Mouse (Mus musculus) forebrain, embryonic 16.5 days (tissue): ENCODE data around the gene Hist1h4c. TPM values are rescaled to one million over a fixed set of nuclear protein-coding genes. Genes with fewer than 3 reads are reported as not detected.
"Not testable (repeated sequence)": the region's sequence is repeated elsewhere in the genome, so short reads cannot be mapped to it uniquely, and the experiment has no call there.

Experiments
- ATAC-seq: fragments of 200-750 bp; cut with Nextera tagmentation; 2 replicates; pipeline ENCODE4 v1.8.0; 2017; ENCODE audit warnings: mild to moderate bottlenecking, moderate library complexity
- H3K27ac ChIP-seq: fragments of 300-500 bp; sonication (generic); 2 replicates; pipeline ENCODE4 v1.5.1; 2014; ENCODE audit warnings: low read length, control low read depth
- H3K27me3 ChIP-seq: fragments of 300-500 bp; sonication (generic); replicated peaks from 2 replicates; pipeline ENCODE4 v1.6.1; 2014; ENCODE audit warnings: low read length; ENCODE audit not compliant: control insufficient read depth, insufficient read depth
- H3K36me3 ChIP-seq: fragments of 300-500 bp; sonication (generic); 2 replicates; pipeline ENCODE4 v1.6.1; 2014; ENCODE audit not compliant: control insufficient read depth, insufficient read depth
- H3K4me1 ChIP-seq: fragments of 300-500 bp; sonication (generic); replicated peaks from 2 replicates; pipeline ENCODE4 v1.6.1; 2014; ENCODE audit warnings: low read length; ENCODE audit not compliant: control insufficient read depth, insufficient read depth
- H3K4me2 ChIP-seq: fragments of 300-500 bp; sonication (generic); 2 replicates; pipeline ENCODE4 v1.6.1; 2014; ENCODE audit warnings: mild to moderate bottlenecking, low read length, control low read depth
- H3K4me3 ChIP-seq: fragments of 300-500 bp; sonication (generic); replicated peaks from 2 replicates; pipeline ENCODE4 v1.5.1; 2014; ENCODE audit warnings: mild to moderate bottlenecking, low read length, control low read depth
- H3K9ac ChIP-seq: fragments of 300-500 bp; sonication (generic); replicated peaks from 2 replicates; pipeline ENCODE4 v1.6.1; 2014; ENCODE audit warnings: low read depth, low read length, control low read depth
- H3K9me3 ChIP-seq: fragments of 300-500 bp; sonication (generic); 2 replicates; pipeline ENCODE4 v1.6.1; 2016; ENCODE audit warnings: low read length; ENCODE audit not compliant: control insufficient read depth
- WGBS: fragments of 180-500 bp; shearing (Covaris S2); extraction: QIAGEN DNeasy Blood & Tissue Kit; methylation state at CpG from one replicate; pipeline ENCODE4 v1.1.7; 2014; 5-methylcytosine and 5-hydroxymethylcytosine counted together
- polyA plus RNA-seq: library from polyadenylated mRNA; unstranded; fragments of >200 nt; fragmentation: Nextera tagmentation; extraction: Ambion mirVana; gene quantifications from 2 replicates; pipeline ENCODE4 v1.2.1, GENCODE M21; 2015

Gene Hist1h4c
- polyA plus RNA-seq, 1 experiment from 2014 or later, result 2.2 TPM

GRCm38 (mm10) chr13:23687907-23688306 lies 10.3 kb downstream of the Hist1h4c start:
- peaks cover 13% of the 10 kb centered on the region for H3K4me1 ChIP-seq
- WGBS, result 92% methylated on average over 7 of the region's 7 CpGs
- no peak overlapping the region for H3K27ac ChIP-seq
- no peaks in the 10 kb centered on the region for H3K9me3 ChIP-seq
- no peaks in the 10 kb centered on the region for H3K36me3 ChIP-seq
- H3K4me2 ChIP-seq, result no peak overlapping the region
- no peak overlapping the region for H3K4me3 ChIP-seq
- no peak overlapping the region for H3K9ac ChIP-seq
- H3K27me3 ChIP-seq, result no peaks in the 10 kb centered on the region
- ATAC-seq, result no peak

DNA sequence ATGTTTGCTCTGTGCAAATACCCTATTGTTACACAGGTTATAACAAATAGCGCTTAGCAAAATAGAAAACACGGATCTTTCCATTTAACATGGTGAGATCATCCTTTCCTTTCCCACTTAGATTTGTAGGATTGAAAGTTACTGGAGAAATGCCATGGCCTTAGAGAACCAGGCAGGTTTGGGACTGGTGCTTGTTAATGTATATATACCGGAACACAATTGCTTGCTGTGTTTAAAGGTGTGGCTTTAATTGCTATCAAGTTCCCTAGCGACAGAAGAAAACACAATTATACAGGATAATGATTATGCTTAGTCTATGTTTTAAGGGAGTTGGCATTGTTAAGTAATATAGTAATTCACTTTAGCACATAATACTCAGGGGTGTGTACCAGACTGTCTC lies 11.1 kb downstream of the Hist1h4c start:
- Histone ChIP-seq H3K9me3 (no peaks in the 10 kb centered on the region), H3K27me3 (no peaks in the 10 kb centered on the region), H3K4me3 (no peak overlapping the region), H3K27ac (no peak overlapping the region), H3K4me1 (peaks cover 19% of the 10 kb centered on the region), H3K9ac (no peak overlapping the region), H3K36me3 (no peaks in the 10 kb centered on the region), H3K4me2 (no peak overlapping the region)
- WGBS, result 72% methylated on average over 4 of the region's 4 CpGs
- ATAC-seq, result no peak

DNA sequence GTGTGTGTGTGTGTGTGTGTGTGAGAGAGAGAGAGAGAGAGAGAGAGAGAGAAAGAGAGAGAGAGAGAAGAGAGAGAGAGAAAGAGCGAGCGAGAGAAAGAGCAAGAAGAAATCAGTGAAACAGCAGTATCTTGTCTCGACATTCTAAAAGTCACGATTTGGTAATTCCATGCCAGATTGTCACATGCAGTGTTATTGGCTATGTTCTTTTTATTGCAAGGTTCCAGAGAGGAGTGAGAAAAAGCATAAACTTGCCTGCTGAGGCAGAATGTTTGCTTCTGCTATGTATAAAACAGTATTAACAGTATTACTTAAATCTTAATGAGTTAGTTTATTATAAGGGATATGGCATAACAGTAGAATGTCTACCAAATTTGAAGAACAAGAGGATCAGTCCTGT lies 12.3 kb downstream of the Hist1h4c start:
- no peaks in the 10 kb centered on the region for H3K27me3 ChIP-seq
- H3K4me2 ChIP-seq, result peak overlapping the region; percentile 88
- peak overlapping the region; percentile 70 for H3K9ac ChIP-seq
- no peak overlapping the region; the same call in 1 of the 2 replicates for H3K27ac ChIP-seq
- H3K36me3 ChIP-seq, result no peaks in the 10 kb centered on the region
- peak overlapping the region; percentile 60 for H3K4me3 ChIP-seq
- 26% methylated on average over 4 of the region's 4 CpGs for WGBS
- peaks cover 19% of the 10 kb centered on the region for H3K4me1 ChIP-seq
- no peaks in the 10 kb centered on the region for H3K9me3 ChIP-seq
- ATAC-seq, result no peak

- Histone ChIP-seq H3K4me3 (peak overlapping the region; percentile 60), H3K4me1 (peaks cover 19% of the 10 kb centered on the region), H3K9ac (peak overlapping the region; percentile 70), H3K9me3 (no peaks in the 10 kb centered on the region), H3K4me2 (peak overlapping the region; percentile 88), H3K27ac (peak overlapping the region; percentile 97), H3K27me3 (no peaks in the 10 kb centered on the region), H3K36me3 (no peaks in the 10 kb centered on the region)
- no peak for ATAC-seq
- WGBS, result 2% methylated on average over 15 of the region's 15 CpGs
Observed at GRCm38 (mm10) chr13:23685121-23685861, 13.0 kb downstream of the Hist1h4c start.

GRCm38 (mm10) chr13:23684295-23684945 lies 13.8 kb downstream of the Hist1h4c start:
- H3K4me2 ChIP-seq, result peak overlapping the region; percentile 88
- WGBS, result 0% methylated on average over 13 of the region's 37 CpGs
- H3K27me3 ChIP-seq, H3K36me3 ChIP-seq, H3K9me3 ChIP-seq: not testable (repeated sequence)
- H3K27ac ChIP-seq, result peak overlapping the region; percentile 97
- peak overlapping the region; percentile 60 for H3K4me3 ChIP-seq
- ATAC-seq, result peak; percentile 17
- peak overlapping the region; percentile 70 for H3K9ac ChIP-seq
- peaks cover 19% of the 10 kb centered on the region for H3K4me1 ChIP-seq

DNA sequence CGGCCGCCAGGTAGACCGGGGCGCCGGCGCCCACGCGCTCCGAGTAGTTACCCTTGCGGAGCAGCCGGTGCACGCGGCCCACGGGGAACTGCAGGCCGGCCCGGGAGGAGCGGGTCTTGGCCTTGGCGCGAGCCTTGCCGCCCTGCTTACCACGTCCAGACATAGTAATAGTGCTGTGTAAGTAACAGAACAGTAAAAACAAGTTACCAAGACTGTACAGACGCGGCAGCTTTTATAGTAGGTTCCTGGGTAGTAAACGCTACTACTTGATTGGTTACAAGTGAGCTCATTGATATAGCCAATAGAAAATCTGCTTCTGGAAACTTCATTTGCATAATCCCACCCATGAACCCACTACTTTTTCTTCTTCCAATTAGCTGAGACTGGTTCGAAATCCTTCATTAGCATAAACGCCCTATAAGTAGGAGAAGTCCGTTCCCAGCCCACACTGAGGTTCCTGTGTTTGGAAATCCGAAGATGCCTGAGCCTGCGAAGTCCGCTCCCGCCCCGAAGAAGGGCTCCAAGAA lies 14.4 kb downstream of the Hist1h4c start, which contains the start of the genes Hist1h2ac and Hist1h2bc:
Gene Hist1h2ac, minus strand, starts transcription at position 194 of the 527 bp plus-strand sequence.
Gene Hist1h2bc, plus strand, starts transcription at position 445 of the 527 bp plus-strand sequence.
- peak; percentile 99 for ATAC-seq
- H3K27ac ChIP-seq, result peak within 1 kb of the TSS; percentile 97
- peak within 1 kb of the TSS; percentile 88 for H3K4me2 ChIP-seq
- H3K4me1 ChIP-seq, result peaks cover 19% of the 10 kb centered on the region
- H3K9ac ChIP-seq, result peak within 1 kb of the TSS; percentile 70
- H3K36me3 ChIP-seq, result no peaks in the 10 kb centered on the region
- no peaks in the 10 kb centered on the region for H3K9me3 ChIP-seq
- no peaks in the 10 kb centered on the region for H3K27me3 ChIP-seq
- peak within 1 kb of the TSS; percentile 60 for H3K4me3 ChIP-seq
- WGBS, result 0% methylated on average over 26 of the region's 32 CpGs

DNA sequence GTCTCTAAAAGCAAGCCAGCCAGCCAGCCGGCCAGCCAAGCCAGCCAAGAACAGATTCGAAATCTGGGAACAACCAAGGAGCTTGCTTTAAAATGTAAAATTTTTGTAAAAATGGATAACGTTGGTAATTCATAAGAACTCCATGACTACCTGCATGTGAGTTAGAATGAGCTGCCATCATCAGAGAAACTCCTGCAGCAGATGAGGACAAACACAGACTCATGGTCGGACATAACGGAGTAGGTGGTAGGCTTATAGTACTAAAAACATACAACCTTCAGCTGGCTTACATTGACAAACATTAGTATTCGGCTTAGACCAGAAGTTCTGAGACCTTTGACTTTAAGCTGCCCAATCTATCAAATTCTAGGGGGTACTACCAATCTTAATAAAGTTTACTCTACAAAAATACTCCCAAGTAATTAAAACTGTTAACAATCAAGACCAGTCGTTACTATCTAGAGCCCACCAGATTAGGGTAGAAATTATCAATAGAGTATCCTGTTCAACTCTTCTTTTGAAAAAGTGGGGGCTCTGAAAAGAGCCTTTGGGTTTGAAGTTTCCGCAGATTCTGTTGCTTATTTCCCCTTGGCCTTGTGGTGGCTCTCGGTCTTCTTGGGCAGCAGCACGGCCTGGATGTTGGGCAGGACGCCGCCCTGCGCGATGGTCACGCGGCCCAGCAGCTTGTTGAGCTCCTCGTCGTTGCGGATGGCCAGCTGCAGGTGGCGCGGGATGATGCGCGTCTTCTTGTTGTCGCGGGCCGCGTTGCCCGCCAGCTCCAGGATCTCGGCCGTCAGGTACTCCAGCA lies 15.1 kb downstream of the Hist1h4c start:
- peak; percentile 26 for ATAC-seq
- Histone ChIP-seq H3K27ac (peak overlapping the region; percentile 88), H3K4me1 (peaks cover 19% of the 10 kb centered on the region), H3K9ac (peak overlapping the region; percentile 57), H3K4me2 (peak overlapping the region; percentile 63), H3K4me3 (peak overlapping the region; percentile 46)
- not testable (repeated sequence) for H3K9me3 ChIP-seq, H3K36me3 ChIP-seq, H3K27me3 ChIP-seq
- 14% methylated on average over 10 of the region's 30 CpGs for WGBS

DNA sequence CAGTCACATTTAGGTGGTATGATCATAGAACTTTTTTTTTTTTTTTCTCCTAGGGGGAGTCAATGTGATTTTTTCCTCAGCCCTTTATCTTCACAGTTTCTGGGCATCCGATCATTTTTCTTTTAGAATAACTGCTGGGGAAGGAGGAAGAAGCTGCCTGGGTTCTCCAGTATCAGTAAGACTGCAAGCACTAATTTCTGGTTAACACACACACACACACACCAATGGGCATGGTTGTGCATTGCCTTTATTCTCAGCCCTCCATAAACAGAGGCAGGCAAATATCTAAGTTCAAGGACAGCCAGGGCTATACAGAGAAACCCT lies 15.7 kb downstream of the Hist1h4c start:
- Histone ChIP-seq H3K27ac (peak overlapping the region; percentile 60), H3K36me3 (no peaks in the 10 kb centered on the region), H3K4me3 (peak overlapping the region; percentile 46), H3K27me3 (no peaks in the 10 kb centered on the region), H3K4me1 (peaks cover 19% of the 10 kb centered on the region), H3K4me2 (peak overlapping the region; percentile 63), H3K9me3 (no peaks in the 10 kb centered on the region), H3K9ac (peak overlapping the region; percentile 57; the same call in 1 of the 2 replicates)
- 65% methylated on average over 1 of the region's 1 CpGs for WGBS
- ATAC-seq, result no peak
